Mouse (Mus musculus) limb, embryonic 15.5 days (tissue): Measurements from ENCODE around the gene Col25a1. TPM values are rescaled to one million over a fixed set of nuclear protein-coding genes. Genes with fewer than 3 reads are reported as not detected.

ENCODE experiments used
- ATAC-seq: fragments of 200-750 bp; cut with Nextera tagmentation; 2 replicates; pipeline ENCODE4 v1.8.0; 2017; ENCODE audit warnings: low read depth, moderate TSS enrichment; ENCODE audit not compliant: insufficient number of reproducible peaks, low FRiP score, low TSS enrichment
- H3K27ac ChIP-seq: fragments of 300-500 bp; sonication (generic); 2 replicates; pipeline ENCODE4 v1.5.1; 2015; ENCODE audit warnings: moderate library complexity, mild to moderate bottlenecking, inconsistent platforms
- H3K27me3 ChIP-seq: fragments of 300-500 bp; sonication (generic); 2 replicates; pipeline ENCODE4 v1.6.1; 2015; ENCODE audit warnings: inconsistent platforms
- H3K36me3 ChIP-seq: fragments of 300-500 bp; sonication (generic); 2 replicates; pipeline ENCODE4 v1.6.1; 2015; ENCODE audit warnings: inconsistent platforms
- H3K4me1 ChIP-seq: fragments of 300-500 bp; sonication (generic); 2 replicates; pipeline ENCODE4 v1.6.1; 2015; ENCODE audit warnings: inconsistent platforms
- H3K4me2 ChIP-seq: fragments of 300-500 bp; sonication (generic); 2 replicates; pipeline ENCODE4 v1.6.1; 2015; ENCODE audit warnings: mild to moderate bottlenecking, inconsistent platforms
- H3K4me3 ChIP-seq: fragments of 300-500 bp; sonication (generic); 2 replicates; pipeline ENCODE4 v1.5.1; 2015; ENCODE audit warnings: mild to moderate bottlenecking, inconsistent platforms
- H3K9ac ChIP-seq: fragments of 300-500 bp; sonication (generic); 2 replicates; pipeline ENCODE4 v1.6.1; 2015; ENCODE audit warnings: inconsistent platforms
- H3K9me3 ChIP-seq: fragments of 300-500 bp; sonication (generic); 2 replicates; pipeline ENCODE4 v1.6.1; 2016; ENCODE audit warnings: inconsistent platforms
- WGBS: fragments of 180-500 bp; shearing (Covaris S2); methylation state at CpG from one replicate; pipeline ENCODE4 v1.1.7; 2015; 5-methylcytosine and 5-hydroxymethylcytosine counted together
- polyA plus RNA-seq: library from polyadenylated mRNA; unstranded; fragments of >200 nt; fragmentation: Nextera tagmentation; extraction: Ambion mirVana; gene quantifications from 2 replicates; pipeline ENCODE4 v1.2.1, GENCODE M21; 2015

Col25a1 gene
- polyA plus RNA-seq, 1 experiment from 2014 or later: 7.5 TPM

DNA sequence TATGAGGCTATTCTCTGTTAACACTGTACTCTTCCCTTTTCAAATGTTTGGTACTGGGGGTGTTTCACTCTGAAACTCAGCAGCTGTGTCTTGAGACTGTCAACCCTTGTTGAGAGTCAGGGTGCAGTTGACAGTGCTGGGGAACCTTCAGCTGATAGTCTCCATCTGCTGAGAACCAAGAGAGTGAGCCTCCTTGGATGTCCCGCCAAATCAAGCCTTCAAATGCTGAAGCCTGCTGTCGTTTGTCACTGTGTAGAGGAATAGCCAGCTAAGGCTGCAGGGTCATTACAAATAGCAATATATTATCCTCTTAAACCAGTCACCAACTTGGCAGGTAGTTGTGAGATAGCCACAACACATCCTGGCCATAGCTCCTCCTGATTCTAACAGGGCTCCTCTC lies 129.0 kb downstream of the Col25a1 start:
- H3K4me1 ChIP-seq: peaks cover 5% of the 10 kb centered on the region; the same call in 1 of the 2 replicates
- no peaks in the 10 kb centered on the region for H3K36me3 ChIP-seq
- H3K4me2 ChIP-seq: no peak overlapping the region
- H3K4me3 ChIP-seq: no peak overlapping the region
- WGBS: 66% methylated on average over 2 of the region's 2 CpGs
- H3K27me3 ChIP-seq: no peaks in the 10 kb centered on the region
- no peak for ATAC-seq
- H3K9ac ChIP-seq: no peak overlapping the region
- H3K27ac ChIP-seq: no peak overlapping the region
- no peaks in the 10 kb centered on the region for H3K9me3 ChIP-seq

DNA sequence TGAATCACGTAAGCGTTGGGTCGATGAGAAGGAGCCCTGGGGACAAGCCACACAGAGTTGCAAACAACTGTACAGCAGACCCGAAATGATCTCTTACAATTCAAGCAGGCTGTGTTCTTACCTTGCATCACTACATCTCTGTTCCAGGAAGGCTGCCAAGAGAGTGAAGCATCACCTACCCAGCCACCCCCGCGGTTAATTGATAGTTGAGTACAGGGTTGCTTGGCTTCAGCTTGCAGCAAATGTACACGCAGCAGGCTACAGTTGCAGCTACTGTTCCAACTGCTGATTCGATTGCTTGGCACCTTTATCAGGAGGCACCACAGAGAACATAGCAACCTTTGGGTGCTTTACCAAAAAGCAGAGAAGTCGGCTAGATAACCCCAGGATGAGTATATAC lies 133.8 kb downstream of the Col25a1 start:
- Histone ChIP-seq H3K4me2 (no peak overlapping the region), H3K9ac (no peak overlapping the region), H3K36me3 (no peaks in the 10 kb centered on the region), H3K27ac (no peak overlapping the region), H3K9me3 (no peaks in the 10 kb centered on the region), H3K27me3 (no peaks in the 10 kb centered on the region), H3K4me1 (peaks cover 5% of the 10 kb centered on the region), H3K4me3 (no peak overlapping the region)
- 77% methylated on average over 9 of the region's 9 CpGs for WGBS
- no peak for ATAC-seq

DNA sequence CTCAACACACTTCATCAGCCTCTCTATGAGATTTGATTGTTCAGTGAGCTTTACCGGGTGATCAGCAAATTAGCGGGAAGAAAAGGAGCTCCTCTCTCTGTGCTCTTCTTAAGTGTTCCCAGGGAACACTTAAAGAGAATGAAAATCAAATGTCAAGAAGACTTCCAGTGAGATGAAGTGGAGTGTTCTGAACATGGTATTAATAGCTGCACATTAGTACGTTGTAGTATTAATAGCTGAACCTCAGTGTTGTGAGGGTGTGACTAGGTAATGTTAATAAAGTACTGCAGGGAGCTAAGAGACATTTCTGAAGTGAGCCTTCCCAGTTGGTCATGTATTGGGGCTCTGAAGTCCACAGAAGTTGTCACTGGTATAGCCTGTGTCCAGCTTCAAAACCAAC lies 139.2 kb downstream of the Col25a1 start:
- Histone ChIP-seq H3K27me3 (no peaks in the 10 kb centered on the region), H3K4me1 (no peaks in the 10 kb centered on the region; the same call in 1 of the 2 replicates), H3K27ac (no peak overlapping the region), H3K4me2 (no peak overlapping the region), H3K4me3 (no peak overlapping the region), H3K9me3 (no peaks in the 10 kb centered on the region), H3K36me3 (no peaks in the 10 kb centered on the region), H3K9ac (no peak overlapping the region)
- no peak for ATAC-seq
- 75% methylated on average over 3 of the region's 3 CpGs for WGBS

DNA sequence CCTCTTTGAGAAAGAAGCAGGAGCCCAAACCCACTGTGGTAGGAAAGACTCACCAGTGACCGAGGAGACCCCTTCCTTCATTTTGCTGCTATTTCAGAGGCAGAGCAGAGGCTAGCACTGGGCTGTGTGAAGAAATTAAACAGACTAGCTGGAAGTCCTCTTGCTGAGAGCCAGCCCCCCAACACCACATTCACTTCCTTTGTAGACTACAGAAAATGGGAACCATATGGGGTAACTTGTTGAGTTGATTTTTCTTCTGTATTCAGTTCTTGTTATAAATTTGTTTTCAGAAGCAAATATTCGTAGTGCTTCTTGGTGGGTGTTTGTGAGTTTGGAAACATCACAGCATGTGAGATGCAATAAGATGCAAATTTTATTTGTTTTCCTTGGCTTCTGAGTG lies 142.6 kb downstream of the Col25a1 start:
- Histone ChIP-seq H3K4me3 (no peak overlapping the region), H3K27ac (no peak overlapping the region), H3K9ac (no peak overlapping the region), H3K4me2 (no peak overlapping the region), H3K27me3 (no peaks in the 10 kb centered on the region), H3K9me3 (no peaks in the 10 kb centered on the region), H3K36me3 (no peaks in the 10 kb centered on the region), H3K4me1 (no peaks in the 10 kb centered on the region)
- no peak for ATAC-seq
- 33% methylated on average over 2 of the region's 2 CpGs for WGBS

DNA sequence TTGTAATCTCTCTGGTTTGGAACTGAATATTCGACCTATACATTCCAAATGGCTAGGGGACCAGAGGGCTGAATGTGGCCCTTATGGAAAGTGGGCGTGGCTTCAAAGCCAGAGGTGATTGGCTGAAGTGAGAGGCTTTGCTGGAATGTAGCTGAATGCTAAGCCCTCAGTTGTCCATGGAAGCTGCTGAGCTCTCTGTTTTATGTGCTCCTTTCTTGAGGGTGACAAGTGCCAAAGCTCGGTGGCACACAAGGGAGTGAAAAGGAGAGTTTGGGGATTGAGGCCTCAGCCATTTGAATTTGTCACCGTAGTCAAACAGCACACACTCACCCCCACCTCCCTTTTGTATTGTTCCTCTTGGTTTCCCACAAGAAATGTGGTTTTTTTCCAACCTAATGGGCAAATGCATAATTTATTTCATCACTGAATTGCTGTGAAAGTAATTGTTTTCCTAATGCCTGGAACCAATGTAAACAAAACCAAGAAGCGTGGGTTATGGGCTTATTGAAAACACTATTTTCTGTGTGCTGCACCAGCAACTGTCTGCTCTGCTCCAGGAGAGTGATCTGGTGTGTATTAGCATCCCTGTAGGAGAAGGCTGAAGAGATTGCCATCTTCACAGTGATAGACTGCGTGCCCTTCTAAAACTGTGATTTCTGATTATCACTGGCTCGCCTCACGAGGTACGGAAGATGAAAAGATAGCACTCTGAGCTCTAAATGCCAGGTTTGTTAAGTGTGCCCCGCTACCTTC lies 147.2 kb downstream of the Col25a1 start:
- H3K9me3 ChIP-seq: no peaks in the 10 kb centered on the region
- no peak overlapping the region for H3K4me3 ChIP-seq
- no peak overlapping the region for H3K27ac ChIP-seq
- H3K9ac ChIP-seq: no peak overlapping the region
- H3K4me1 ChIP-seq: peaks cover 2% of the 10 kb centered on the region; the same call in 1 of the 2 replicates
- ATAC-seq: no peak
- H3K27me3 ChIP-seq: no peaks in the 10 kb centered on the region
- H3K4me2 ChIP-seq: no peak overlapping the region
- WGBS: 73% methylated on average over 10 of the region's 10 CpGs
- H3K36me3 ChIP-seq: no peaks in the 10 kb centered on the region

DNA sequence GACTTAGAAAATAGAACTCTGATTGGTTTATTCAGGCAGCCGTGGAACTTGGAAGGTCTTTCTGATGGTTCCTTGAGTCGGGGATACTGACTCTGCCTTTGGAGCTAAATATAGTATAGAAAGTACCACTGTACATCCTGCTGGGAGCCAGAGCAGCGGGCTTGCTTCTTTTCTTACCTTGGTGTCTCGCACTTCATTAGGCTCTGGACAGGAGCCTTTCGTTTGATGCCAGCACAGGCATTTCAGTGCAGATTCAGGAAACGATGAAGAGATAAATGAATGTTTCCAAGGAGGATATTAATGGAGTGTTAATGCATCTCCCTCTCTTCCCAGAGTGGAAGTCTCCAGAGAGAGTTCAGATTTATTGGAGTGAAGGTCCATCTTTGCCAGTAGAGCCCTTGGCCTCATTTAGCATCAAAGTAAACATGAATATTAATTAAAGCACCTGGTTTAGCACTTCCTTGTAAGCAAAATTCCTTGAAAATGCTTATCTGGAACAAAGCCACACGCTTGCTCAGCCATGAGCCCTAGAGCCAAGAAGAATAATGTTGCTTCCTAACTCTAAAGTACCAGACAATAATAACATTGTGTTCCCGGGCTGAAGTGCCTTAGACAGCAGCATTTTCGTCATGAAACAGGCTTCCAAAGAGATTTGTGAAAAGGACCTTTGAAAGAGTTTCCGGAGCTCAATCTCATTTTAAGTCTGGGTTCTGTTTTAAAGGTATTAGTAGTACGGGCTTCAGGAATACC lies 151.9 kb downstream of the Col25a1 start:
- Histone ChIP-seq H3K27ac (0 out of 2 replicates have a peak overlapping the region, but pooled peaks have one; percentile 11), H3K36me3 (no peaks in the 10 kb centered on the region), H3K4me2 (no peak overlapping the region), H3K9ac (no peak overlapping the region), H3K4me3 (no peak overlapping the region), H3K27me3 (no peaks in the 10 kb centered on the region), H3K9me3 (no peaks in the 10 kb centered on the region), H3K4me1 (peaks cover 2% of the 10 kb centered on the region; the same call in 1 of the 2 replicates)
- WGBS: 43% methylated on average over 11 of the region's 11 CpGs
- no peak for ATAC-seq

DNA sequence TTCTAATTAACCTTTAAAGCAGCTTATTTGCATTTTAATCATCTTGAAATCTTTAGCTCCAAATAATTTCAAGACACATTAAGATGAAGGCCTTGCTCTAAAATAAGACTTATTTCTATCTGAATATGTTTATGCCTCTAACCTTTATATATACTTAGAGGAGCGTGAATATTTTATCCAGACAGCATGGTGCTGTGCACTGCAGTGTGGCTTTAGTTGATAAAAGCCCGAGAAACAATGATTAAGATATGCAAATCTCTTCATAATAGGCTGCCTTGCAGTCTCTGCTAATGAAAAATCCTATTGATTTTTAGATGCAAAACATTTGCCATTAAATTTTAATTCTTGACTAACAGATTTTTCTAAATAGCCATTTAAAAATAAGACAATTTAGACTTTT lies 156.8 kb downstream of the Col25a1 start:
- H3K36me3 ChIP-seq: no peaks in the 10 kb centered on the region
- H3K9ac ChIP-seq: no peak overlapping the region
- H3K4me1 ChIP-seq: peaks cover 1% of the 10 kb centered on the region; the same call in 1 of the 2 replicates
- no peak overlapping the region for H3K4me3 ChIP-seq
- no peaks in the 10 kb centered on the region for H3K27me3 ChIP-seq
- no peak overlapping the region for H3K4me2 ChIP-seq
- no peaks in the 10 kb centered on the region for H3K9me3 ChIP-seq
- H3K27ac ChIP-seq: no peak overlapping the region
- no peak for ATAC-seq
- WGBS: 86% methylated on average over 2 of the region's 2 CpGs

DNA sequence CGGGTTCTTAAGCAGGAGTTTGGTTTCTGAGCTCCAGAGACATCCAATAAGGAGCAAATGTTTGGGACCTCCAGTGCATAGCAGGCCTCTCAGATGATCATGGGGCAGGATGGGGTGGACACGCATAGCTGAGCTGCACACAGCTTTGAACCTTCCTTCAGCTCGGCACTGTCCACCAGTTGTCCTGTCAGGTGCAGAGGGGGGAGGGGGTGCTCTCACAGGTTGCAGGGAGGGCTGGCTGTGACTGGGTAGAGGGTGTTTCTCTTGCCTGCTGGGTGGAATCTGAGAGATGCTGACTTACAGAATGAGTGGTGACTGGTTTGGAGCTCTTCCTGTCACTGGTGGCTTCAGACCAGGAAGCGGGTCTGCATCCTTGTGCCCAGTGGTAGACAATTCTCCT lies 157.5 kb downstream of the Col25a1 start:
- WGBS: 67% methylated on average over 4 of the region's 4 CpGs
- no peak overlapping the region for H3K9ac ChIP-seq
- H3K4me2 ChIP-seq: no peak overlapping the region
- no peaks in the 10 kb centered on the region for H3K27me3 ChIP-seq
- H3K27ac ChIP-seq: no peak overlapping the region
- H3K9me3 ChIP-seq: no peaks in the 10 kb centered on the region
- ATAC-seq: no peak
- no peaks in the 10 kb centered on the region for H3K4me1 ChIP-seq
- H3K4me3 ChIP-seq: no peak overlapping the region
- H3K36me3 ChIP-seq: no peaks in the 10 kb centered on the region

DNA sequence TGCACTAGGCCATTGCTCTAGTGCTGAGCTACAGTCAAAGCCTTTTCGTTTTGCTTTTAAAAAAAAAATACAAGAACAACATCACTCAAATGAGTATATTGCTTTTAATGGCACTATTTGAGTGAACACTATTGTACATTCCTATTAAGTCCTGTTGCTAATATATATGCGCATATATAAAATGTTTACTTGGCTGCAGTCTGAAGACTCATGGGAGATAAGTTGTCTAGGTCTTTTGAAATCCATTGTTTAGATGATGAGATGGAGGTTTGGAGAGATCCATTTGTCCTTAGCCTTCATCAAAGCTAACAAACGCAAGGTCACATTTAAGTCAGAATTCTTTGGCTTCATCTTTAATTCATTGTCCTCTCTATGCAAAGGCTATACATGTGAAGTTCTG lies 157.9 kb downstream of the Col25a1 start:
- H3K27ac ChIP-seq: no peak overlapping the region
- no peaks in the 10 kb centered on the region for H3K4me1 ChIP-seq
- no peaks in the 10 kb centered on the region for H3K36me3 ChIP-seq
- H3K9me3 ChIP-seq: no peaks in the 10 kb centered on the region
- WGBS: 94% methylated on average over 3 of the region's 3 CpGs
- ATAC-seq: no peak
- no peaks in the 10 kb centered on the region for H3K27me3 ChIP-seq
- H3K9ac ChIP-seq: no peak overlapping the region
- no peak overlapping the region for H3K4me3 ChIP-seq
- no peak overlapping the region for H3K4me2 ChIP-seq

DNA sequence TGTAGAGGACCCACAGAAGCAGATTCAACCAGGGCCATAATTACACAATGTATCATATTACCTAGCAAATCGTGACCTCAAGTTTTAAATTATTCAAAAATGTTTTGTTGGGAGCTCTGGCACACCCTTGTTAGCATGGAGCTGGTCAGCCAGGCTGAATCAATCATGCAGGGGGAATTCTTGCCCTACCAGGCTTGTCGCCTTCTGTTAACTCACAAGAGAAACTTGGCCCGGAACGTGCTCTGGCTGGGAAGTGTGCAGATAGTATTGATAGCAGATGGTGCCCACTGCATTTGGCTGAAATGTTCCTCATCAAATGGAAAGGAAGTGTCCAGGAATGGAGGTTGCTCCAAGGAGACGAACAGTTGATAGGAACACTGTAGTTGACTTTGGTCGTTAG lies 158.9 kb downstream of the Col25a1 start:
- no peaks in the 10 kb centered on the region for H3K4me1 ChIP-seq
- ATAC-seq: no peak
- H3K4me2 ChIP-seq: no peak overlapping the region
- H3K4me3 ChIP-seq: no peak overlapping the region
- 36% methylated on average over 6 of the region's 6 CpGs for WGBS
- H3K9ac ChIP-seq: no peak overlapping the region
- no peaks in the 10 kb centered on the region for H3K36me3 ChIP-seq
- H3K9me3 ChIP-seq: no peaks in the 10 kb centered on the region
- H3K27me3 ChIP-seq: no peaks in the 10 kb centered on the region
- no peak overlapping the region for H3K27ac ChIP-seq

DNA sequence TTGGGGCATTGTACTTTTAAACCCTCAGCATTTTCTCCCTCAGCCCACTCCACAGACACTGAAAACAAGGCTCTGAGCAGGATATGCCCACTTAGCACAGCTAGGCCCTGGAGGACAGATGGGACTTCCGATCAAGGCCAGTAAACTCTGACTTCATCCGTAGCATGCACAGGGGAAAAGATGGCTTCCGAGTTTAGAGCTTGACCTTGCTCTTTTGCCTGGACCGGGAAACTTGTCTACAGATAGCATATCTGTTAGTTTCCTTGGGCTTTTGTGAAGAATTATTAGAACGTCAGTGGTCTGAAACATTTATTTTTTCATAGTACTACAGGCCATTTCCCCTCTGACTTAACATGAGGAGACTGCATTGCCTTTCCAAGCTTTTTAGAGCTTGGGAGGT lies 159.4 kb downstream of the Col25a1 start:
- H3K9ac ChIP-seq: no peak overlapping the region
- no peaks in the 10 kb centered on the region for H3K27me3 ChIP-seq
- no peaks in the 10 kb centered on the region for H3K9me3 ChIP-seq
- no peaks in the 10 kb centered on the region for H3K36me3 ChIP-seq
- no peaks in the 10 kb centered on the region for H3K4me1 ChIP-seq
- no peak overlapping the region for H3K4me2 ChIP-seq
- ATAC-seq: no peak
- no peak overlapping the region for H3K4me3 ChIP-seq
- 89% methylated on average over 5 of the region's 5 CpGs for WGBS
- no peak overlapping the region for H3K27ac ChIP-seq

DNA sequence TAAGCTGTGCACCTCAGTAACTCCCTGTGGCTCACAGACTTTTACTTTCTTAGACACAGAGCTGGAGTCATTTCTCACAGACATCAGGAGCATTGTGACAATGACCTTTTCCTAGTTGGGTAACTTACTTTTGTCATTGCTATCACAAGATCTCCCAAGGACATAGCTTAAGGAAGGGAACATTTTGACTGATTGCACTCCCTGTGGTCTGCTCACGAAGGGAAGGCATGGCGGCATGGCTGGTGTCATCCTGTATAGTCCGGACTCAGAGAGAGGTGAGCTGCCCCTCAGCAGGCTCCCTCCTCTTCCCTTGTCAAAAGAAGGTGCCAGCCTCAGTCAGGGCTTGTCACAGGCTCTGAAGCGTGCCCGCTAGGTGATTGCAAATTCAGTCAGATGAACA lies 160.6 kb downstream of the Col25a1 start:
- WGBS: 92% methylated on average over 5 of the region's 5 CpGs
- Histone ChIP-seq H3K27me3 (no peaks in the 10 kb centered on the region), H3K4me2 (no peak overlapping the region), H3K4me3 (no peak overlapping the region), H3K4me1 (no peaks in the 10 kb centered on the region), H3K27ac (no peak overlapping the region), H3K9ac (no peak overlapping the region), H3K9me3 (no peaks in the 10 kb centered on the region), H3K36me3 (no peaks in the 10 kb centered on the region)
- no peak for ATAC-seq
